Mouse (Mus musculus): ENCODE data around the gene Cxcr5.

GRCm38 (mm10) chr9:44597742-44598141, 36.1 kb upstream of the Cxcr5 start:
- TF ChIP-seq TAL1 (IDR thresholded peaks at IDR 0.05; ENCODE audit: low read length) (no peak), GATA1 (IDR thresholded peaks at IDR 0.05; ENCODE audit: low read length) (no peak)
